8 mouse cellular contexts compared by ENCODE assay signal in genomic region chr9:13563475-13564414, GRCm38 (mm10).
A peak's percentile ranks its signal among the peaks of the same experiment; 100 is the strongest.
DNase-seq lines count a peak whose midpoint lies in the region; ATAC-seq lines count a peak whose summit lies in the region.
"Had no signal": no experiment of that assay in that cellular context is flagged by ENCODE, and none has a peak within 500 bp of the region (broad histone marks: within the 10 kb centered on the region; RNA-seq: fewer than 3 reads in every experiment).

No protein-coding gene starts in this region.

- H3K4me2 ChIP-seq in embryonic facial prominence, embryonic 12.5 days (replicated peaks) = no peak overlapping the region
- H3K4me2 ChIP-seq: liver, embryonic 15.5 days had no signal

- peak; percentile 27 for DNase-seq in CD4-positive helper T cell, adult 2 months (ENCODE audit: low read depth, low spot score)
- DNase-seq in heart, postnatal 4 days = peak; percentile 62
- DNase-seq in layer of hippocampus, adult 9-10 months (ENCODE audit: low spot score) = peak; percentile 41
- no peak for DNase-seq in yolk sac, embryonic 10.5 days (ENCODE audit: low spot score)

- H3K4me3 ChIP-seq in embryonic facial prominence, embryonic 12.5 days = no peak overlapping the region
- H3K4me3 ChIP-seq: liver, embryonic 15.5 days had no signal

- H3K9ac ChIP-seq in embryonic facial prominence, embryonic 12.5 days = no peak overlapping the region
- H3K9ac ChIP-seq: liver, embryonic 15.5 days had no signal

- no peaks in the 10 kb centered on the region for H3K27me3 ChIP-seq in embryonic facial prominence, embryonic 12.5 days
- H3K27me3 ChIP-seq: liver, embryonic 15.5 days had no signal

- 64% methylated on average over 10 of the region's 10 CpGs for WGBS in embryonic facial prominence, embryonic 12.5 days

- no peaks in the 10 kb centered on the region for H3K9me3 ChIP-seq in embryonic facial prominence, embryonic 12.5 days
- H3K9me3 ChIP-seq: liver, embryonic 15.5 days had no signal

- no peaks in the 10 kb centered on the region for H3K36me3 ChIP-seq in embryonic facial prominence, embryonic 12.5 days
- H3K36me3 ChIP-seq: liver, embryonic 15.5 days had no signal

- peak; percentile 22 for ATAC-seq in activated CD4-positive, CD25-positive, alpha-beta regulatory T cell, adult 4 months
- ATAC-seq in embryonic facial prominence, embryonic 12.5 days (ENCODE audit: insufficient number of reproducible peaks, insufficient read depth, low FRiP score, low TSS enrichment) = no peak
- ATAC-seq in megakaryocyte progenitor cell, adult 5-6 weeks (replicated peaks; ENCODE audit: poor library complexity) = peak; percentile 22

- H3K27ac ChIP-seq in embryonic facial prominence, embryonic 12.5 days = peak overlapping the region; percentile 46
- H3K27ac ChIP-seq: liver, embryonic 15.5 days had no signal

- H3K4me1 ChIP-seq in embryonic facial prominence, embryonic 12.5 days = peaks cover 12% of the 10 kb centered on the region
- H3K4me1 ChIP-seq: liver, embryonic 15.5 days had no signal
